Mouse (Mus musculus) WW6 (cell line): ENCODE data around the gene Mdp1.
A peak's percentile ranks its signal among the peaks of the same experiment; 100 is the strongest.

Experiments used
- DNase-seq: peaks from one replicate; pipeline ENCODE4 v3.0.0-alpha.2; 2013; ENCODE audit warnings: low read depth, low spot score

Gene Mdp1

DNA sequence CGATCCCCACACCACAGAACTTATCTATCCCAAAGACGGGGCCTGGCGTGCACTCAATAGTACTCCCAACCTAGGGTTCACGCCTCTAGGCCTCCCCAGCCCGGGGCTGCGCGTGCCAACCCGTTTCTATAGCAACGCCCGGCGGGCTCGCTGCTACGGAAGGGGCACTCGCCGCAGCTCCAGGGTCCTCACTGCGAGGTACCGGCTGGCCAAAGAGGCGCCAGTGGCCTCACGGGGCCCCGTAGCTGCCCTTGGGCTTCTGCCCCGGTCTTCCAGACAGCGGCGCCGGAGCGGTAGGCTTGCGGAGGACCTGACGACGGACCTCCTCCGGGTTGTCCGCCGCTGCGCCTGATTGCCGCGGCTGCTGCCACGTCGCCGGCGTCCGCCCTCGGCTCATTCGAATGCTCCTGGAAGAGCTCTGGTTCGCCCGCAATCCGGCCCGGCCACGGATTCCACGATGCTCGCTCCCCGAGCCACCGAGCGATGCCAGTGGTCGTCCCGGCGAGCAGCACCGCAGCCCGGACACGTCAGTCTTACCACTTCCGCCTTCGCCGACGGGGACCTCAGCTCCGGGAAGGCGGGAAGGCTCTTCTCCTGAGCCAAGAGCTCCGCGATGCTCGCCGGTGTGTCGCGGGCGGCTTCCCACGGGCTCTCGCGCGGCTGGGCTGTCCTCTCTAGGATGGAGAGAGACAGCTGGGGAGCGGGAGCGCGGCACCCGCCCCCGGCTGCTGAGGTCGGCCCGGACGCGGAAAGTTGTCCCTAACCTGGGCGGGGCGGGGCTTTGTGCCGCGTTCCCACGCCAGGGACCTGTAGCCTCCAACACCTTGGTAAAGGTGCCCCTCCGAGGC lies 17.0 kb downstream of the Mdp1 start, which contains the start of gene Tm9sf1:
Tm9sf1 (minus strand) TSS at position 747 of the 848 bp plus-strand sequence.
- DNase-seq = peak; percentile 50

DNA sequence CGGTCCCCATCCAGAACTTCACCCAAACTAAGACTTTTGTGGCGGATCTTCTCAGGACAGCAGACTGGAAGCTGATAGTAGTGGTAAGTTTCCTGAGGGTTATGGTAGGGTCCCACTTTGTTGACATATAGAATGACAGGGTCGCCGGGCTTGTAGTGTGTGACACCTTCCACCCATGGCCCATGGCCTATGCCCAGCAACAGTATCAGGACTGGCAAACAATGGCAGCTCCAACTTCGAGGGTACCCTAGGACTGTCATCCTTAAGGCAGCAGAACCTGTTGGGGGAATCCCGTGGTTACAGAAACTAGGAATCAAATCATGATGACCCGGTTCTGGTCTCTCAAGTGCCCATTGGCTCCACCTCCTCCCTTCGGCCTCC lies 17.6 kb downstream of the Mdp1 start:
- no peak for DNase-seq

DNA sequence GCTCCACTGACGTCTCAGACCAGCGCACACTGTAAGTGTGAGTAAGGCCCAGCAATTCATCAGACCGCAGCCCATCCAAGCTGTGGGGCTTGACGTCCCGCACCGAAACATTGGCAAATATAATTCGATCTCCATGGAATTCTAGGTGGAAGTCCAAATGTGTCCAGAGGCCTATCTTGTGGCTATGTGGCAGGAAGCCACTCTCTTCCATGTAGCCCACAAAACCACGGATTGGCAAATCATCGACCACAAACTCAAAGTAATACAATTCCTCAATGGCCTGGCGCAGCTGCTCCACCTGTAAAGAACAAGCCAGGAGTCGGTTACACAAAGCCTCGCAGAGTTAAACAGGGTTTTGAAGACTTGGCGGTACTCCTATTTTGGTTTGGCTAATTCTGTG lies 19.0 kb downstream of the Mdp1 start:
- no peak for DNase-seq

DNA sequence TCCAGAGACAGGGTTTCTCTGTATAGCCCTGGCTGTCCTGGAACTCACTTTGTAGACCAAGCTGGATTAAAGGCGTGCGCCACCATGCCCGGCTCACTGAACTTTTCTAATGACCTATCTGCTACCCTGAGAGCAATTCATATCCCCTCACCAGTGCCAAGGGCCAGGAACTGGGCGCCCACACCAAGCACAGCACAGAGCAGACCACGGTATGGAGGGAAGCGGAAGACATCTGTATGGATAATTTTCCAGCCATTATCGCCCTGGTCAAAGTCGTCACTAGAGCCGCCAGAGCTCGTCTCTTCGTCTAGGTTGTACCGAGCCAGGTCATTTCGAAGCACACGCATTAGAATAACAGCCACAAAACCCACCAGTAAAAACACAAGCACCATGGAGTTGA lies 19.5 kb downstream of the Mdp1 start:
- no peak for DNase-seq

DNA sequence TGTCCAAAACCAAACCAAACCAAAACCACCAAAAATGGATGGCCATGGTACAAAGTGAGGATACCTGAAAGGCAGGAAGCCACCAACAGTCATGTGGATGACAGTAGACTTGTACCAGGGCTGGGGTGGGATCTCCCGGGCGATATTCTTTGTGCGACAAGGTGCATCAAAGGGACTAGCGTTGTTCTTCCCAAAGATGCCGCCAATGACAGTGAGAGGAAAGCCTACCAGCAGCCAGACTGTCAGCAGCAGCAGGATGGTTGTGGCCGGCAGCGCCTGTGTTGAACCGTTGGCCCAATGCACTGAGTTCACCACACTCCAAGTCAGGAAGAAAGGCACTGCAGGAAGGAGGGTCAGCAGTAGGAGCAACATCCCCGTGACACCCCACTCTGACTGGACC lies 22.5 kb downstream of the Mdp1 start, which contains the start of gene Gm49378:
Gm49378 (minus strand) TSS at position 101 of the 400 bp plus-strand sequence.
- DNase-seq = no peak

DNA sequence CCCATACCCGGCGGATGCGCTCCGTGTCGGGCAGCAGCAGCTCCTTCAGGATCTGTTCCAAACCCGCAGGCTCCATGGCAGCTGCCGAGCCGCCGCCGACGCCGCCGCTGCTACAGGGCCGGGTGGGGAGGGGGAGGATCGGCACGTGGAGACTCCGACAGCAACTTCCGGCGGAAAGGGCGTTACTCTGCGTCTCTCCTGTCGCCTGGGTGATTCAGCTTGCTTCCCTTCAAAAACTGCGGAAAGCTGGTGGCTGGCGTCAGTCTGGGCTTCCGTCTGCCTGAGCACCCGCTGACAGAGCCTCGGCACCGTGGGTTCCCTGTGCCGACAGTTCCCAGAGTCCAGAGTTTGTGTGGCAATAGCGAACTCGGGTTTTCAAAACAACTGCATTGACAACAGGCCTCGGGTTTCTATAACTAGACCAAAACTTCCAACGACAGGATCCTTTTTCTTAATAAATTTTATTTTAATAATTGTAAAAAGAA lies 24.7 kb downstream of the Mdp1 start, which contains the start of gene Ipo4:
Ipo4 (minus strand) TSS at position 435 of the 485 bp plus-strand sequence.
- DNase-seq = peak; percentile 71

DNA sequence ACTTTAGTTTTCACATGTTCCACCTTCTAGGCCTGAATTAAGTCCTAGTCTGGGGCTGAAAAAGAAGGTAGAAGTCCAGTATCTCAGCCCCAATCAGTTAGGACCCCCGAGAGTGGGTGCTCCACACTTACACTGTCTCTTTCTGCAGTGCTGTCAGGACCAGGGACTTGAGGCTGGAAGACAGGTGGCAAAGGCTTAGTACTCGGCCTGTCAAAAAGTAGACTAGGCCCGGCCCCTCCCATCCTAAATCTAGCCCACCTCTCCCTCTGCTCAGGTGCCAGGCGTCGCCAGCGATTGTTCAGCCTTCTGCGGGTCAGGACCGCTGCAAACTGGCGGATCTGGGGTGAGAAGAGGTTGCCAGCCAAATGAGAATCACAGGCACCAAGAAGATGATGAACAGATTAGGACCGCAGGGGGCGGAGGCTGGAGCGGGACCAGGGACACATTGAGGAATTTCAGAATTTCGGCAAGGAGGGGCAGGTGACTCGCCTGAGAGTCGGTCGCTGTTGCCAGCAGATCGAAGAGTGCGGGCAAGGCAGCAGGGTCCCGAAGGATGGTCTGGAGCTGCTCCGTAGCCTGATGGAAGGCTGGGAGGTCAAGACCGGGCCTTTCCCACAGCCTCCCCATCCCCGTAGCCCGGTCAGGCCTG lies 25.3 kb downstream of the Mdp1 start:
- no peak for DNase-seq

DNA sequence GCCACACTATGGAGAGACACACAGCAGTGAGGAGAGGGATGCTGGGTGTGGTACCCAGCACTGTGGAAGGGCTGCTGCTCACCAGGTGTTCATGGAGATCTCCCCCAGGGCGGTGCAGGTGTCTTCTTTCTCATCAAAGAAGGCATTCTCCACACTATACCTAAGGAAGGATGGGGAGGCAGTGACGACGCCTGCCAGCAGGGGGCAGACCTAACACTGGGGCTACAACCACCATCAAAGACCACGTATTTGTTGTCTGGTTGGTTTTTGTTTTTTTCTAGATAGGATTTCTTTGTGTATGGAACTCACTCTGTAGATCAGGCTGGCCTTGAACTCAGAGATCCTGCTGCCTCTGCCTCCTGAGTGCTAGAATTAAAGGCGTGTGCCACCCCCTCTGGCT lies 31.0 kb downstream of the Mdp1 start:
- DNase-seq = no peak

DNA sequence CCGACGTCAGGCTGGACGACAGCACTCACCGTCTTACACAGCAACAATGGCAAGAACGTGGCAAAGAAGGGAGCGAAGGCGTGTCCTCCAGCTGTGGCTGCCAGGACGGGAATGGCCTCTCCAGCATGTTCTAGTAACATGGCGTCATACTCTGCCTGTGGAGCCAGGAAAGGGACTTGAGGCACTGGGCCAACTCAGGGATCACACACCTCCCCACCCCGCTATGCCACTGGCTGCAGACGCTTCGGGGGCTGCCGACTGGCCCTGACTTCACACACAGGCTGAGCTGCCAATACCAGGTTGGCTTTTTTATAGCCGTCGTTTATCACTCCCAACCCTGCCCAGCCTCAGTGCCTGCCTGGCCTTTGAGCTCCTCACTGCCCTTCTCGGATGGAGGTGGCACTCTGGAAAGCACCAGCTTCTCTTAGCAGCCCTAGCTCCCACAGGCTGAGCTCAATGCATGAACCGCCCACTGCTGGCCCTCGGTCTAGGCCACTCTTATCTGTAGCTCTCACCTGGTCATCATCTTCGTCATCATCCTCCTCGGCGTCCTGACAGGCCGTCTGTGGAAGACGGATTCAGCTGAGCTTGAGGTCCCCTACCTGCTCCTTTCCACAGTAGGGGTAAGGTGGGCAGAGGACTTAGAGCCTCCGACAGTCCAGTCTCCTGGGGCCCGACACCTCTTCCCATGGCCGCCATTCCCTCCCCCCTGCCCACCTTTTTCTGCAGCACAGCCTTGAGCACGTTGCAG lies 32.1 kb downstream of the Mdp1 start:
- no peak for DNase-seq

DNA sequence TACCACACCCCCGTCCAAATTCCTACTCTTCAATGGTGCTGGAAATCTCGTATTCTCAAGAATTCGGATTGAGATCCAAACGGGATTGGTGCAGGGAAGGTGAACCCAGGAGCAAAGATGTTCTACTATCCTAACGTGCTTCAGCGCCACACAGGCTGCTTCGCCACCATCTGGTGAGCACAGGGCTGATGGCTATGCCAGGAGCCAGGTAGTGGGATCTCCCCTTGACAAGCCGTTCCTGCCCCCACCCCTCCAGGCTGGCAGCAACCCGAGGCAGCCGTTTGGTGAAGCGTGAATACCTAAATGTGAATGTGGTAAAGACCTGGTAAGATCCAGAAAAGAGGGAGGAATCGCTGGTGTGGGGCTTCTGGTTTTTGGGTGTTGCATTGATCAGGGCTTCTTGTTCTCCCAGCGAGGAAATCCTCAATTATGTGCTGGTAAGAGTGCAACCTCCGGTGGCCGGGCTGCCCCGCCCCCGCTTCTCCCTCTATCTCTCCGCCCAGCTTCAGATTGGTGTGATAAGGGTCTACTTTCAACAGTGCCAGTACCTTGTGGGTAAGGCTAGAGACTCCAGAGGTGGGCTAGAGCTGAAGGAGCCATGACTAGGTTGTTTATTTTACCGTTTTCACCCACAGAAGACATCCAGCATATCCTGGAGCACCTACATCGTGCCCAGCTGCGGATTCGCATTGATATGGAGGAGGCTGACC lies 41.7 kb downstream of the Mdp1 start:
- no peak for DNase-seq

DNA sequence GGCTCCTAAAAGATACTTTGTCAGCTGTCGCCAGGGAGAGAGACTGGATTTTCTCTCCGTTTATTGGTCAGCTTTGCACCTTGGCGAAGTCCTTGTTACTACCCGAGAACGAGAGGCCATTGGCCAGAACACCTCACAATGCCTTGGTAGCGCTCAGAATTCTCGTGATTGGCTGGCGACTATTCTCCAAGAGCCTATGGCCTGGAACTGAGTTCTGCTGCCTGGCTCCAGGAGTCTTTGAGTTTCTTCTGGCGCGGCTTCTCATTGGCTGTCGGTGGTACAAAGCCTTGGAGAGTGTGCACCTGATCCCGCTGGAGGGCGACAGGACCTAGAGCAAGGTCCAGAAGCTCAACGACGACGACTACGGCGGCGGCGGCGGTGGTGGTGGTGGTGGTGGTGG lies 42.5 kb downstream of the Mdp1 start, which contains the start of gene Rec8:
Rec8 (plus strand) TSS at position 216 of the 400 bp plus-strand sequence.
- DNase-seq = peak; percentile 80

DNA sequence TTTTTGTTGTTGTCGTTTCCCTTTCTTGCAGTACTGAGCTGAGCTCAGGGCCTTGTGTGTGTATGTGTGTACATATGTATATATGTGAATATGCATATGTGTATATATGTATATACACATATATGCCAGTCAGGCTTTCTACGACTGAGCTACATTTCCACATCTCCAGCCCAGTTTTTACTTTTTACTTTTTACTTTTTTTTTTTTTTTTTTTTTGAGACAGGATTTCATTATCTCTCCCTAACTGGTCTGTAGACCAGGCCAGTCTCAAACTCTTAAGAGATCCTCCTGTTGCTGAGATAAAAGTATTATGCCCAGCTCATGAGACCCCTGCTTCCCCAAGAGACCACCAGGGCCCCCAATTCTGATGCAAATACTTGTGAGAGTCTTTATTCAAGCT lies 43.5 kb downstream of the Mdp1 start:
- DNase-seq = no peak

DNA sequence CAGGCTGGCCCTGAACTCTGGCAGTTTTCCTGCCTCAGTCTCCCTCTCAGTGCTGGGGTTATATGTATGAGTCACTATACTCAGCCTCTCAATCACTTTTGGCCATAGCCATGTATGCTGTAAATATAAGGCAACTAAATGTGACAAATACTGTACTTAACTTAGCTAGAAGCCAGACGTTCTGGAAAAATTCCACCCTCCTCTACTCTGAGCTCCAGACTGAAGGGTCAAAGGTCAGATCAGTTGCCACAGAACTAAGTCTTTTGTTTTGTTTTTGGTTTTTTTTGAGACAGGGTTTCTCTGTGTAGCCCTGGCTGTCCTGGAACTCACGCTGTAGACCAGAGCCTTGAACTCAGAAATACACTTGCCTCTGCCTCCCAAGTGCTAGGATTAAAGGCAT lies 44.4 kb downstream of the Mdp1 start:
- DNase-seq = no peak

DNA sequence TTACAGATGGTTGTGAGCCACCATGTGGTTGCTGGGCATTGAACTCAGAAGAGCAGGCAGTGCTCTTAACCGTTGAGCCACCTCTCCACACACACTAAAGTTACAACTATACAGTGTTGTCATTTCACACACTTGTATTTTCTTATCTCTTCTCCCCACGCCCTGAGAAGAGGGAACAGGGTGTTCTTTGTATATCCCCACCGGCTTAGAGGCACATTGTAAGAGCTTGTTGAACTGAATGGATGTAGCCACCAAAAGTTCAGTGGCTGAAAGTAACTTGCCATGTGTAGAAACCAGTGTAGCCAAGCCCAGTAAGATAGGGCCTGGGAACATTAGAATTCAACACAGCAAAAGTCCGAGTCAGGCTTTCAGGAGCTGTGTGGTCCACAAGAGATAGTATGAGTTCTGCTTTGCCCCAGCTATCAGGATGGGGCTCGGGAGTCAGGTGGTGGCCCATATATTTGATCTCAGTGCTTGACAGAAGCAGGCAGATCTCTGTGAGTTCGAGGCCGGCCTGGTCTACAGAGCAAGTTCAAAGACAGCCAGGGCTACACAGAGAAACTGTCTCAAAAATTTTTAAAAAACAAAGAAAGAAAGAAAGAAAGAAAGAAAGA lies 45.6 kb downstream of the Mdp1 start:
- DNase-seq = no peak

DNA sequence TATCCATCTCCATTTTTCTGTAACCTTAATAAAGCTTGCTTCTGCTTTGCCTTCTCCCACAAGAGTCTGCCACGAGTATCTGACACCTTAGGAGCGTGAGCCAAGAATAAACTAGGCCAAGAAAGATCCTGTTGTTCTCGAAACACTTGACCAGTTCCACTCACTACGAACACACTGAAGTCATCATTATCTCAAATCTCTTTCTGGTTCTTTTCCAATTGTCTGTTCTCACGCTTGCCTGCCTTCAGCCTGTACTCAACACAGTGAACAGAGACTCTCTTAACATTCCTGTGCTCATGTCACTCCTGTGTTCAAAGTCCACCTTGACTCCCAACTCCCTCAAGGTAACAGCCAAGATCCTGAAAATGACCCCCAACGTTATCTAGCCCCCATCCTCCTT lies 47.0 kb downstream of the Mdp1 start:
- no peak for DNase-seq

DNA sequence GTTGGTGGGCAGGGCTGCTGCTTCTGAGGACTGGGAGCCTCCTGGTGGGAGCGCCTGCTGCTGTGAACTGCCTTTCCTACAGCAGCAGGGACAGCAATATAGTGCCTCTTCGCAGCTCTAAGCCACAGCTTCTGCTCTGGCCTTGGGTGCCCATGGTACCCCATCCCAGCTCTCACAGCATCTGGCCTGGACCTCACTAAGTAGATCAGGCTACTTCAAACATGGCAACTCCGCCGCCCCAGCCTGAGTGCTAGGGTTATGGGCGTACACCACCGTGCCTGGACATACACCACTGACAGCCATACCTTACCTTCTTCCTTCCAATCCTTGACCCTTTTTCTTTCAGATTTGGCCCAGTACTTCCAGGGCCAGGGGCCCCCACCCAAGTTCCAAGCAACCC lies 52.0 kb downstream of the Mdp1 start:
- no peak for DNase-seq
